In the genomic region with DNA sequence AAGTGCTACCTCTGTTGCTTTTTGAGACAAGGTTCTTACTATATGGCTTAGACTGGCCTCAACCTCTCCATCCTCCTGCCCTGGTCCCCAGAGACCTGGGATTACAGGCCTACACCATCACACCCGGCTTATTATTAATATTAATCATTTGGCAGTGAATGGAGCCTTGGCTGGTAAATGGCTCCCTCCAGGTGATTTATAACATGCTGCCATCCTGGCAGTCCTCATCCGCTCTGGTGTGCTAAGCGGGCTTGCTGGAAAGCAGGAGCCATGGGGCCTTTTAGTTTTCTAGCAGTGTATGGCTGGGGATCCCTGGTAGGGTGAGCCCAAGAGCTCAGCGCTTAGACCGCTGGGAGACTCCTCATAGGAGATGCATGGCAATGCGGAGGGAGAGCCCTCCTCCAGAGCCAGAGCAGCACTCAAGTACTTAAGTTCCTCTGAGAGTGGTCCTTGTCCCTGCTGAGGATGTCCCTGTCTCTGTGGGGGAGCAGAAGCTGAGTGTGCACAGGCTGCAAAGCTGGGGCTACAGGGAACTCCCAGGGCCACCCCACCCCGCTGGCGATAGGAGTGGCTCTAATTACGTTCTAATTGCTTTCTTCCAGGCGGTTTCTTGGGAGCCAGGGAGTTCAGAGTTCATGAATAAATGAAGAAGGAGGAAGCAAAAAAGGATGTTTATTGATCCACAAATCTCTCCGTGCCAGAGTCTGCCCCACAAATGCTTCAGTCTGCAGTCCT, we compare ENCODE assay signal across 10 mouse cellular contexts. TPM values are rescaled to one million over a fixed set of nuclear protein-coding genes. Genes with fewer than 3 reads are reported as not detected.
DNase-seq lines count a peak whose midpoint lies in the region; ATAC-seq and TF ChIP-seq lines count a peak whose summit lies in the region.
"Had no signal": no experiment of that assay in that cellular context is flagged by ENCODE, and none has a peak within 500 bp of the region (broad histone marks: within the 10 kb centered on the region; RNA-seq: fewer than 3 reads in every experiment).

No protein-coding gene starts in this region.

- TF ChIP-seq CTCF in testis, adult 2 months (IDR thresholded peaks at IDR 0.05; ENCODE audit: control insufficient read depth, insufficient read depth, insufficient replicate concordance, low read depth, low read length), result no peak

- WGBS in hindbrain, embryonic 16.5 days, result 39% methylated on average over 11 of the region's 11 CpGs
- WGBS in midbrain, embryonic 13.5 days, result 36% methylated on average over 11 of the region's 11 CpGs

- no peaks in the 10 kb centered on the region for H3K9me3 ChIP-seq in hindbrain, embryonic 16.5 days (ENCODE audit: control insufficient read depth, low read length)
- no peaks in the 10 kb centered on the region for H3K9me3 ChIP-seq in midbrain, embryonic 13.5 days

- no peak for DNase-seq in testis, postnatal 14 days (ENCODE audit: low spot score)
- DNase-seq in layer of hippocampus, adult 8-10 months (ENCODE audit: low spot score in 2 of 2), result no peak
- DNase-seq in kidney, postnatal 36 days, result no peak
- no peak for DNase-seq in gastrocnemius, postnatal 25 days
- DNase-seq: kidney, postnatal 4 days; lung, adult 18-20 months; thymus, postnatal 25 days had no signal

- no peaks in the 10 kb centered on the region; the same call in 1 of the 2 replicates for H3K4me1 ChIP-seq in testis, adult 2 months (ENCODE audit: control insufficient read depth, insufficient read depth, low read length)
- peaks cover 41% of the 10 kb centered on the region for H3K4me1 ChIP-seq in hindbrain, embryonic 16.5 days (ENCODE audit: control insufficient read depth, insufficient read depth, low read depth, low read length)
- peaks cover 91% of the 10 kb centered on the region for H3K4me1 ChIP-seq in midbrain, embryonic 13.5 days (replicated peaks)

- H3K9ac ChIP-seq in hindbrain, embryonic 16.5 days (ENCODE audit: low read depth, low read length), result 0 out of 2 replicates have a peak overlapping the region, but pooled peaks have one; percentile 29
- no peak overlapping the region for H3K9ac ChIP-seq in midbrain, embryonic 13.5 days (replicated peaks)

- H3K27ac ChIP-seq in testis, adult 2 months (ENCODE audit: control insufficient read depth, insufficient read depth, low read depth, low read length), result no peak overlapping the region
- peak overlapping the region; percentile 55; the same call in 1 of the 2 replicates for H3K27ac ChIP-seq in hindbrain, embryonic 16.5 days (ENCODE audit: low read depth, low read length)
- H3K27ac ChIP-seq in midbrain, embryonic 13.5 days, result peak overlapping the region; percentile 78

- H3K27me3 ChIP-seq in testis, adult 2 months (ENCODE audit: control insufficient read depth, insufficient read depth, low read length), result no peaks in the 10 kb centered on the region
- H3K27me3 ChIP-seq in hindbrain, embryonic 16.5 days (replicated peaks; ENCODE audit: control insufficient read depth, insufficient read depth, low read length), result no peaks in the 10 kb centered on the region
- H3K27me3 ChIP-seq in midbrain, embryonic 13.5 days, result no peaks in the 10 kb centered on the region

- H3K4me3 ChIP-seq in testis, adult 2 months (ENCODE audit: control insufficient read depth, low read depth, low read length), result peak overlapping the region; percentile 81
- H3K4me3 ChIP-seq in hindbrain, embryonic 16.5 days (ENCODE audit: low read length), result no peak overlapping the region
- H3K4me3 ChIP-seq in midbrain, embryonic 13.5 days (replicated peaks), result no peak overlapping the region

- no peak for ATAC-seq in hindbrain, embryonic 16.5 days
- no peak for ATAC-seq in midbrain, embryonic 13.5 days

- no peak overlapping the region for H3K4me2 ChIP-seq in hindbrain, embryonic 16.5 days (ENCODE audit: low read length)
- no peak overlapping the region for H3K4me2 ChIP-seq in midbrain, embryonic 13.5 days (replicated peaks)

- no peaks in the 10 kb centered on the region for H3K36me3 ChIP-seq in testis, adult 2 months (ENCODE audit: control insufficient read depth, insufficient read depth, low read length)
- no peaks in the 10 kb centered on the region for H3K36me3 ChIP-seq in hindbrain, embryonic 16.5 days (ENCODE audit: control insufficient read depth, insufficient read depth, low read length)
- H3K36me3 ChIP-seq in midbrain, embryonic 13.5 days, result peaks cover 11% of the 10 kb centered on the region

- no peak for TF ChIP-seq POLR2A in testis, adult 2 months (IDR thresholded peaks at IDR 0.05; ENCODE audit: control insufficient read depth, low read depth, low read length)

RNA-seq across cellular contexts. Expression of gene Nkain1, which starts 13.2 kb away (rescaled TPM):
- 12.3 and 13.1 TPM in 2 replicates for polyA plus RNA-seq in testis, adult 2 months (2012; rRNA removed)
- polyA plus RNA-seq in hindbrain, embryonic 16.5 days (2015; fragmentation: Nextera tagmentation; extraction: Ambion mirVana), result 2.4 and 6.6 TPM in 2 replicates
- 8.5 and 14.3 TPM in 2 replicates for polyA plus RNA-seq in midbrain, embryonic 13.5 days (2015; fragmentation: Nextera tagmentation; extraction: Ambion mirVana)
- total RNA-seq in layer of hippocampus, adult 8-10 months (2022), result 10 to 100 TPM; 27.0 to 39.6 (median 34.6) TPM
- total RNA-seq in gastrocnemius, postnatal 25 days (2021), result 10 to 100 TPM in 1 of 2 experiments, 1 to 10 TPM in 1; 6.7 to 15.0 TPM
